7 mouse cellular contexts compared by ENCODE assay signal in genomic region chr5:23676156-23677071, GRCm38 (mm10). TPM values are rescaled to one million over a fixed set of nuclear protein-coding genes. Genes with fewer than 3 reads are reported as not detected.
DNase-seq lines count a peak whose midpoint lies in the region; ATAC-seq and TF ChIP-seq lines count a peak whose summit lies in the region.

No protein-coding gene starts in this region.

- no peak for TF ChIP-seq POLR2A in small intestine, adult 2 months (IDR thresholded peaks at IDR 0.05; ENCODE audit: low read depth, low read length)

- H3K36me3 ChIP-seq in heart, embryonic 16.5 days (ENCODE audit: control insufficient read depth, insufficient read depth), result no peaks in the 10 kb centered on the region
- no peaks in the 10 kb centered on the region for H3K36me3 ChIP-seq in small intestine, adult 2 months (ENCODE audit: control insufficient read depth, insufficient read depth, low read length)

- H3K4me3 ChIP-seq in heart, embryonic 16.5 days (ENCODE audit: low read length), result peak overlapping the region; percentile 97
- peak overlapping the region; percentile 100 for H3K4me3 ChIP-seq in small intestine, adult 2 months (ENCODE audit: low read depth, low read length)

- peak overlapping the region; percentile 94 for H3K4me2 ChIP-seq in heart, embryonic 16.5 days (ENCODE audit: low read depth, low read length)

- H3K27ac ChIP-seq in heart, embryonic 16.5 days (ENCODE audit: low read length), result peak overlapping the region; percentile 40
- no peak overlapping the region for H3K27ac ChIP-seq in small intestine, adult 2 months (ENCODE audit: insufficient read depth, low read depth, low read length)

- peak; percentile 9 to 32 for DNase-seq in B cell, adult 2 months
- peak; percentile 69 for DNase-seq in ES-CJ7 (ENCODE audit: low read depth, low spot score)
- peak; percentile 52 to 54 for DNase-seq in cerebellum, postnatal 36 days
- peak; percentile 17 to 53 for DNase-seq in layer of hippocampus, postnatal 14 days (ENCODE audit: low spot score in 2 of 2)
- DNase-seq in lung, postnatal 36 days, result peak; percentile 6

- TF ChIP-seq CTCF in small intestine, adult 2 months (IDR thresholded peaks at IDR 0.05; ENCODE audit: extremely low read depth, insufficient read length, insufficient replicate concordance, low read depth, low read length), result no peak

- peak; percentile 11; the same call in 1 of the 2 replicates for ATAC-seq in heart, embryonic 16.5 days (replicated peaks; ENCODE audit: extremely low read depth, insufficient read depth, low FRiP score)

- H3K27me3 ChIP-seq in heart, embryonic 16.5 days (ENCODE audit: control insufficient read depth, insufficient read depth, low read length), result no peaks in the 10 kb centered on the region
- peaks cover 13% of the 10 kb centered on the region for H3K27me3 ChIP-seq in small intestine, adult 2 months (ENCODE audit: control insufficient read depth, insufficient read depth, low read length)

- WGBS in heart, embryonic 16.5 days, result 9% methylated on average over 37 of the region's 41 CpGs
- 9% methylated on average over 41 of the region's 41 CpGs for WGBS in small intestine, adult 2 months

- no peaks in the 10 kb centered on the region for H3K9me3 ChIP-seq in heart, embryonic 16.5 days (replicated peaks; ENCODE audit: control insufficient read depth, low read length)

- peak overlapping the region; percentile 89 for H3K9ac ChIP-seq in heart, embryonic 16.5 days (ENCODE audit: low read length)

- H3K4me1 ChIP-seq in heart, embryonic 16.5 days (ENCODE audit: control insufficient read depth, insufficient read depth, low read length), result peaks cover 11% of the 10 kb centered on the region
- H3K4me1 ChIP-seq in small intestine, adult 2 months (ENCODE audit: control insufficient read depth, insufficient read depth, insufficient read length, low read length), result peaks cover 4% of the 10 kb centered on the region

RNA-seq across cellular contexts. Expression of gene Srpk2, which starts 8.0 kb away (rescaled TPM):
- polyA plus RNA-seq in heart, embryonic 16.5 days (2015; fragmentation: Nextera tagmentation; extraction: Ambion mirVana), result 40.1 and 40.8 TPM in 2 replicates
- 100 to 1,000 TPM; 139 to 157 TPM for total RNA-seq in layer of hippocampus, postnatal 14 days (2021)
- 0.61 and 0.91 TPM in 2 replicates for polyA plus RNA-seq in small intestine, adult 2 months (2012; rRNA removed)

Comparison
In these comparisons a context has a peak if more than half of its experiments do, and no peak if none do; other contexts are left out.
1. DNase-seq: peak in every context shown above with its lines; median percentile 69 in ES-CJ7; 53 in cerebellum, postnatal 36 days; 35 in layer of hippocampus, postnatal 14 days; 20 in B cell, adult 2 months; 6 in lung, postnatal 36 days.
2. RNA of gene Srpk2, which starts 8.0 kb away (polyA plus RNA-seq): 40.1 to 40.8 TPM in heart, embryonic 16.5 days; 0.61 to 0.91 TPM in small intestine, adult 2 months; every median in the first group is over 10 times any median in the second.